12 mouse cellular contexts compared by ENCODE assay signal in genomic region chr2:167980391-167980790, GRCm38 (mm10).
"Had no signal": no experiment of that assay in that cellular context is flagged by ENCODE, and none has a peak within 500 bp of the region (broad histone marks: within the 10 kb centered on the region; RNA-seq: fewer than 3 reads in every experiment).

No protein-coding gene starts in this region.

- H3K4me2 ChIP-seq: limb, embryonic 15.5 days; liver, embryonic 12.5 days; lung, embryonic 14.5 days; neural tube, embryonic 15.5 days had no signal

- DNase-seq: kidney, adult 18-20 months; kidney, postnatal 10 days; kidney, postnatal 4 days; lung, embryonic 14.5 days; lung, postnatal 10 days; lung, postnatal 4 days; midbrain, embryonic 14.5 days; thymus, adult 18-20 months; thymus, postnatal 14 days had no signal

- H3K4me3 ChIP-seq: limb, embryonic 15.5 days; liver, embryonic 12.5 days; neural tube, embryonic 15.5 days had no signal

- H3K9me3 ChIP-seq: limb, embryonic 15.5 days; liver, embryonic 12.5 days; neural tube, embryonic 15.5 days had no signal

- H3K27ac ChIP-seq: limb, embryonic 15.5 days; liver, embryonic 12.5 days; neural tube, embryonic 15.5 days had no signal

- H3K9ac ChIP-seq: limb, embryonic 15.5 days; liver, embryonic 12.5 days; lung, embryonic 14.5 days; neural tube, embryonic 15.5 days had no signal

- ATAC-seq: liver, embryonic 12.5 days had no signal

- H3K27me3 ChIP-seq: limb, embryonic 15.5 days; neural tube, embryonic 15.5 days had no signal

- H3K4me1 ChIP-seq: limb, embryonic 15.5 days; neural tube, embryonic 15.5 days had no signal
